Mouse (Mus musculus): ENCODE data around the gene 6820408C15Rik. TPM values are rescaled to one million over a fixed set of nuclear protein-coding genes. Genes with fewer than 3 reads are reported as not detected.

6820408C15Rik gene
- polyA plus RNA-seq, 1 experiment from 2014 or later = 2.2 TPM

DNA sequence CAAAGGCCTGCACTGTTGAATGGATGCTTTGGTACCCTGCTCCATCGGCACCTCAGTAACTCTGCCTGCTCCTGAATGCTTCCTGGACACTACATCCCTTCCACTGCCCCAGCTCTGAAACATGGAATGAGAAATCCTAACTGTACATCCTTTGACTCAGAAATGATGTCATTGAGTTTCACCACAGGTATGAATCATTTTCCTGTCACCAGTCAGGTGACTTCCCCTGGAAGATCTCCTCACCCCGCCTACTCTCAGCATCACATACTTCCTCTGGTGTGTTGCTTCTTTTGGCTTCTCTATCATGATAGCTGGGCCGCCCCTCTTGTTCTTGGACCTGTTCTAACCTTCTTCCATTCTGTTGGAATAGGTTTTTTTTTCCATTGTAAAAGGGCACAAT is 65.5 kb downstream of the 6820408C15Rik start:
- H3K36me3 ChIP-seq = no peaks in the 10 kb centered on the region
- no peak for ATAC-seq (ENCODE audit: low FRiP score, low read depth)
- H3K9ac ChIP-seq = no peak overlapping the region
- no peaks in the 10 kb centered on the region for H3K4me1 ChIP-seq (replicated peaks)
- H3K9me3 ChIP-seq = no peaks in the 10 kb centered on the region
- WGBS = 92% methylated on average over 3 of the region's 3 CpGs
- no peak overlapping the region for H3K4me2 ChIP-seq
- H3K27me3 ChIP-seq = no peaks in the 10 kb centered on the region
- no peak overlapping the region for H3K4me3 ChIP-seq
- H3K27ac ChIP-seq (replicated peaks) = no peak overlapping the region

DNA sequence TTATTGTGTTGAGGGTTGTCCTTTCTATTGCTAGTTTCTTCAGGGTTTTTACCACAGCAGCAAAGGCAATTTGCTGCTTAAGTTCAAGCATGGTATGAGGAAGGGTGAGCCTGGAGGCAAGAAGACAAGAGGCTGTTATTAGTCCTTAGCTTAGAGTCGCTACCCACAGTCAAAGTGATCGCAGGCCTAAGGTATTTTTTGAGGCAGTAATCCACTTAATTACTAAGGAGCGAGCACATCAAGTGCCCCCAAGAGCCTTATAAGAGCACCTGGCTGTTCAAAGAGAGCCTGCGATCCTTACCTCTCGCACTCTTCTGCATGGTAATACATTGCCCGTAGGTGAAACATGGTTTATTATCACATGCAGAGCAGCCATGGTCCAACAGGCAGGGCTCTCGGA is 66.3 kb downstream of the 6820408C15Rik start:
- WGBS = 92% methylated on average over 7 of the region's 7 CpGs
- H3K4me2 ChIP-seq = no peak overlapping the region
- no peak overlapping the region for H3K4me3 ChIP-seq
- H3K9ac ChIP-seq = no peak overlapping the region
- no peak overlapping the region for H3K27ac ChIP-seq (replicated peaks)
- no peaks in the 10 kb centered on the region for H3K27me3 ChIP-seq
- no peaks in the 10 kb centered on the region for H3K9me3 ChIP-seq
- H3K36me3 ChIP-seq = no peaks in the 10 kb centered on the region
- no peak for ATAC-seq (ENCODE audit: low FRiP score, low read depth)
- H3K4me1 ChIP-seq (replicated peaks) = no peaks in the 10 kb centered on the region

DNA sequence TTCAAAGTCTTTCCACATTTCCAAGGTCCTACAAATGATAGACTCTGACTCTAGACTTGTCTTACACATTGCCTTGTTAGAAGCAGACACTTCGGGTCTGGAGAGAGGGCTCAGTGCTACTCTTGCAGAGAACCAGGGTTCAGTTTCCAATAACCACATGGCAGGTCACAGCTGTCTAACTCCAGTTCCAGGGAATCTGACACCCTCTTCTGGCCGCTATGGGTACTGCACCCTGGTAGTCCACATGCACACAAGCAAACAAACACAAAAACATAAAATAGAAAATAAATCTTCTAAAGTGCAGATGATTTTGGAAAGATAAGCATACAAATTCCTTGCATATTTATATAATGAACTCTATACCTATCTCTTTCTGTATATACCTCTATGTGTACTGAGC is 71.6 kb downstream of the 6820408C15Rik start:
- ATAC-seq (ENCODE audit: low FRiP score, low read depth) = no peak
- no peaks in the 10 kb centered on the region for H3K36me3 ChIP-seq
- H3K4me2 ChIP-seq = no peak overlapping the region
- H3K9me3 ChIP-seq = no peaks in the 10 kb centered on the region
- no peaks in the 10 kb centered on the region for H3K27me3 ChIP-seq
- H3K27ac ChIP-seq (replicated peaks) = no peak overlapping the region
- H3K4me3 ChIP-seq = no peak overlapping the region
- no peaks in the 10 kb centered on the region for H3K4me1 ChIP-seq (replicated peaks)
- 85% methylated on average over 2 of the region's 2 CpGs for WGBS
- H3K9ac ChIP-seq = no peak overlapping the region

DNA sequence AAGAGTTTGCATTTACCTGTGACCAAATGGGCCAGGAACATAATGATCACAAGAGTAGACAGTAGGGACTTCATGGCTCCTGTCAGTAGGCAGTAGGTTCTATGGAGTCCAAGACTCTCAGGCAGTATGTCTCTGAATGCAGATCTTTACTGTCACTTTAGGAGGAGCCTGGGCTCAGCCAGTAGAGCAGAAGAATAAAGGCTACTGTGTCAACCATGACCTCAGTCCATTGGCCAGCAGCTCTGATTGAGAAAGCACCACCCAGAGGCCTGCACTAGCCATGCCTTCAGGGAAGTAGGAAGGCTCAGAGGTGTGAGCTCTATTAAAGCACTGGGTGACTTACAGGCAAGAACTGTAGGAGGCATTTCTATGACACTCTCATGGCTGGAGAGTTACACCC is 74.7 kb downstream of the 6820408C15Rik start, which contains the start of gene Defb22:
Gene Defb22 (minus strand): TSS at position 101 of the 400 bp plus-strand sequence.
- Histone ChIP-seq H3K27ac (replicated peaks) (no peak within 1 kb of the TSS), H3K9ac (no peak within 1 kb of the TSS), H3K4me2 (no peak within 1 kb of the TSS), H3K9me3 (no peaks in the 10 kb centered on the region), H3K4me3 (no peak within 1 kb of the TSS), H3K36me3 (no peaks in the 10 kb centered on the region), H3K4me1 (replicated peaks) (no peaks in the 10 kb centered on the region), H3K27me3 (no peaks in the 10 kb centered on the region)
- no peak for ATAC-seq (ENCODE audit: low FRiP score, low read depth)

DNA sequence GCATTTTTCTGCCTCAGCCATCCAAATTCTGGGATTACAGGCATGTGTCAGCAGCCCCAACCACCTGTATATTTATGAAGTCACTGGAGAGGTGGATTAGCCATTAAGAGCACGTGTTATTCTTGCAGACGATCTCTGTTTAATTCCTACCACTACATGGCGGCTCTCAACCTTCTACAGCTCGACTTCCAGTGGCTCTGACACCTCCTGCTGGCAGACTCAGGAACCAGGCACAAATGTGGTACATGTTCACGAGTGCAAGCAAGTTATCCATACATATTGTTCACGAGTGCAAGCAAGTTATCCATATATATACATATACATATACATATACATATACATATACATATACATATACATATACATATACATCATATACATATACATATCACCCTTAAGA is 77.8 kb downstream of the 6820408C15Rik start:
- H3K4me3 ChIP-seq = no peak overlapping the region
- whole genome bisulfite sequencing = 72% methylated on average over 6 of the region's 6 CpGs
- no peak for ATAC-seq (ENCODE audit: low FRiP score, low read depth)

More for the DNA sequence above, 77.8 kb downstream of the 6820408C15Rik start:
- no peaks in the 10 kb centered on the region for H3K27me3 ChIP-seq
- H3K4me2 ChIP-seq = no peak overlapping the region
- H3K27ac ChIP-seq (replicated peaks) = no peak overlapping the region
- H3K36me3 ChIP-seq = no peaks in the 10 kb centered on the region
- H3K4me1 ChIP-seq (replicated peaks) = no peaks in the 10 kb centered on the region
- no peaks in the 10 kb centered on the region for H3K9me3 ChIP-seq
- H3K9ac ChIP-seq = no peak overlapping the region

Other genes starting within 250 kb of the 6820408C15Rik start
- gene Csnk2a1, start 188.7 kb upstream of the 6820408C15Rik start, polyA plus RNA-seq (2015; fragmentation: Nextera tagmentation; extraction: Ambion mirVana) = 94.2 and 97.7 TPM in 2 replicates
- 32.1 and 36.5 TPM in 2 replicates for gene Tbc1d20, start 121.8 kb upstream of the 6820408C15Rik start, polyA plus RNA-seq (2015; fragmentation: Nextera tagmentation; extraction: Ambion mirVana)
- 95.3 and 103 TPM in 2 replicates for gene Rbck1, start 82.9 kb upstream of the 6820408C15Rik start, polyA plus RNA-seq (2015; fragmentation: Nextera tagmentation; extraction: Ambion mirVana)
- 1.8 TPM in 2 replicates for gene Trib3, start 71.6 kb upstream of the 6820408C15Rik start, polyA plus RNA-seq (2015; fragmentation: Nextera tagmentation; extraction: Ambion mirVana)
- gene Nrsn2, start 38.9 kb upstream of the 6820408C15Rik start, polyA plus RNA-seq (2015; fragmentation: Nextera tagmentation; extraction: Ambion mirVana) = 50.6 and 60.3 TPM in 2 replicates
- 13.8 and 14.9 TPM in 2 replicates for gene Sox12, start 17.5 kb upstream of the 6820408C15Rik start, polyA plus RNA-seq (2015; fragmentation: Nextera tagmentation; extraction: Ambion mirVana)
- 18.6 TPM in 2 replicates for gene Zcchc3, start 560 bp upstream of the 6820408C15Rik start, polyA plus RNA-seq (2015; fragmentation: Nextera tagmentation; extraction: Ambion mirVana)
- gene Defb23, start 49.0 kb downstream of the 6820408C15Rik start, polyA plus RNA-seq (2015; fragmentation: Nextera tagmentation; extraction: Ambion mirVana) = not detected in 2 replicates
- gene Defb20, start 61.5 kb downstream of the 6820408C15Rik start, polyA plus RNA-seq (2015; fragmentation: Nextera tagmentation; extraction: Ambion mirVana) = not detected in 2 replicates
- gene Defb22, start 74.6 kb downstream of the 6820408C15Rik start, polyA plus RNA-seq (2015; fragmentation: Nextera tagmentation; extraction: Ambion mirVana) = not detected in 2 replicates
- not detected in 2 replicates for gene Defb26, start 96.1 kb downstream of the 6820408C15Rik start, polyA plus RNA-seq (2015; fragmentation: Nextera tagmentation; extraction: Ambion mirVana)
- not detected in 2 replicates for gene Defb28, start 102.7 kb downstream of the 6820408C15Rik start, polyA plus RNA-seq (2015; fragmentation: Nextera tagmentation; extraction: Ambion mirVana)
- not detected in 2 replicates for gene Defb29, start 124.5 kb downstream of the 6820408C15Rik start, polyA plus RNA-seq (2015; fragmentation: Nextera tagmentation; extraction: Ambion mirVana)
- not detected in 2 replicates for gene Gm17416, start 153.8 kb downstream of the 6820408C15Rik start, polyA plus RNA-seq (2015; fragmentation: Nextera tagmentation; extraction: Ambion mirVana)
- gene Defb21, start 157.2 kb downstream of the 6820408C15Rik start, polyA plus RNA-seq (2015; fragmentation: Nextera tagmentation; extraction: Ambion mirVana) = not detected in 2 replicates
- not detected in 2 replicates for gene Defb19, start 164.7 kb downstream of the 6820408C15Rik start, polyA plus RNA-seq (2015; fragmentation: Nextera tagmentation; extraction: Ambion mirVana)
- not detected in 2 replicates for gene Defb45, start 183.8 kb downstream of the 6820408C15Rik start, polyA plus RNA-seq (2015; fragmentation: Nextera tagmentation; extraction: Ambion mirVana)
- not detected in 2 replicates for gene Defb36, start 188.7 kb downstream of the 6820408C15Rik start, polyA plus RNA-seq (2015; fragmentation: Nextera tagmentation; extraction: Ambion mirVana)
- not detected in 2 replicates for gene Defb25, start 207.5 kb downstream of the 6820408C15Rik start, polyA plus RNA-seq (2015; fragmentation: Nextera tagmentation; extraction: Ambion mirVana)
- gene Rem1, start 211.4 kb downstream of the 6820408C15Rik start, polyA plus RNA-seq (2015; fragmentation: Nextera tagmentation; extraction: Ambion mirVana) = 0.52 and 0.72 TPM in 2 replicates

Data from hindbrain, embryonic 15.5 days (tissue).